Comparison of ENCODE assay signal across 20 mouse cellular contexts in the genomic region with DNA sequence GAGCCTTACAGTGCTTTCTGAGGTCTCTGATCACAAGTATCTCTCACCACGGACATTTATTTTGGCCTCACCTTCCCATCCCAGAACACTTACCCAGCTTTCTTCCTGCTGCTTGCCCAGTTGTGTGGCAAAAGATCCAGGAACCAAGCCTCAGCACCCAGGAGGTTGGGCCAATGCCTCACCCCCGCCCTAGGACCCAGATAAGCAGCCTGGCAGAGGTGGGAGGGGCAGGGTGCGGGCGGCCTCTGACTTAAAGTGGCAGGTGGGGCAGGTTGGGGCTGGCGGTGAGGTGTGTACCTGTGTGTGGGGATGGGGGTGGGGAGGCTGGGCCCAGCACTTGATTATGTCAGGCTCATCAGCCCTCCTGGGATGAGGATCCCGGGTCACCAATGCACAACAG. TPM values are rescaled to one million over a fixed set of nuclear protein-coding genes. Genes with fewer than 3 reads are reported as not detected.
A peak's percentile ranks its signal among the peaks of the same experiment; 100 is the strongest.
DNase-seq lines count a peak whose midpoint lies in the region; ATAC-seq and TF ChIP-seq lines count a peak whose summit lies in the region.
"Had no signal": no experiment of that assay in that cellular context is flagged by ENCODE, and none has a peak within 500 bp of the region (broad histone marks: within the 10 kb centered on the region; RNA-seq: fewer than 3 reads in every experiment).

No protein-coding gene starts in this region.

- H3K36me3 ChIP-seq in hindbrain, embryonic 13.5 days: peaks cover 91% of the 10 kb centered on the region
- peaks cover 39% of the 10 kb centered on the region; the same call in 1 of the 2 replicates for H3K36me3 ChIP-seq in hindbrain, postnatal 0 days (ENCODE audit: insufficient read depth, low read length)
- no peaks in the 10 kb centered on the region for H3K36me3 ChIP-seq in stomach, embryonic 16.5 days (ENCODE audit: control insufficient read depth, insufficient read depth, low read length)
- H3K36me3 ChIP-seq in midbrain, embryonic 13.5 days: peaks cover 88% of the 10 kb centered on the region

- H3K27me3 ChIP-seq in hindbrain, embryonic 13.5 days: peaks cover 4% of the 10 kb centered on the region; the same call in 1 of the 2 replicates
- H3K27me3 ChIP-seq in hindbrain, postnatal 0 days (ENCODE audit: insufficient read depth, low read length): no peaks in the 10 kb centered on the region
- H3K27me3 ChIP-seq in stomach, embryonic 16.5 days (ENCODE audit: control insufficient read depth, insufficient read depth, low read length): no peaks in the 10 kb centered on the region
- H3K27me3 ChIP-seq in midbrain, embryonic 13.5 days: no peaks in the 10 kb centered on the region; the same call in 1 of the 2 replicates
- H3K27me3 ChIP-seq: embryonic facial prominence, embryonic 12.5 days; kidney, embryonic 15.5 days had no signal

- no peak for ATAC-seq in hindbrain, embryonic 13.5 days (ENCODE audit: low FRiP score)
- ATAC-seq in hindbrain, postnatal 0 days: no peak
- ATAC-seq in erythroblast, adult 5-6 weeks (replicated peaks; ENCODE audit: low FRiP score, poor library complexity, severe bottlenecking): peak; percentile 70
- ATAC-seq in stomach, embryonic 16.5 days (ENCODE audit: insufficient read depth, low FRiP score): peak; percentile 82
- ATAC-seq in midbrain, embryonic 13.5 days: no peak
- ATAC-seq: inflammation-experienced regulatory T-cells, adult 6 months had no signal

- H3K9me3 ChIP-seq in hindbrain, embryonic 13.5 days: no peaks in the 10 kb centered on the region
- no peaks in the 10 kb centered on the region for H3K9me3 ChIP-seq in hindbrain, postnatal 0 days (ENCODE audit: low read length)
- H3K9me3 ChIP-seq in stomach, embryonic 16.5 days (replicated peaks; ENCODE audit: control insufficient read depth, low read length): no peaks in the 10 kb centered on the region
- H3K9me3 ChIP-seq in midbrain, embryonic 13.5 days: no peaks in the 10 kb centered on the region
- H3K9me3 ChIP-seq: embryonic facial prominence, embryonic 12.5 days; hindbrain, embryonic 10.5 days; kidney, embryonic 15.5 days had no signal

- no peak overlapping the region for H3K4me3 ChIP-seq in hindbrain, embryonic 13.5 days
- H3K4me3 ChIP-seq in hindbrain, postnatal 0 days (ENCODE audit: low read length): no peak overlapping the region
- H3K4me3 ChIP-seq in stomach, embryonic 16.5 days (replicated peaks; ENCODE audit: low read length): peak overlapping the region; percentile 21
- no peak overlapping the region for H3K4me3 ChIP-seq in midbrain, embryonic 13.5 days (replicated peaks)
- H3K4me3 ChIP-seq: embryonic facial prominence, embryonic 12.5 days; heart, adult 2 months; hindbrain, embryonic 10.5 days; kidney, embryonic 15.5 days had no signal

- H3K27ac ChIP-seq in hindbrain, embryonic 13.5 days: no peak overlapping the region
- no peak overlapping the region for H3K27ac ChIP-seq in hindbrain, postnatal 0 days
- H3K27ac ChIP-seq in stomach, embryonic 16.5 days (ENCODE audit: low read length): 0 out of 2 replicates have a peak overlapping the region, but pooled peaks have one; percentile 18
- H3K27ac ChIP-seq in midbrain, embryonic 13.5 days: no peak overlapping the region
- H3K27ac ChIP-seq: embryonic facial prominence, embryonic 12.5 days; heart, adult 2 months; hindbrain, embryonic 10.5 days; kidney, embryonic 15.5 days; liver, embryonic 14.5 days; macrophage had no signal

- H3K4me2 ChIP-seq in hindbrain, embryonic 13.5 days: no peak overlapping the region
- H3K4me2 ChIP-seq in hindbrain, postnatal 0 days (ENCODE audit: low read depth, low read length): no peak overlapping the region
- H3K4me2 ChIP-seq in stomach, embryonic 16.5 days (ENCODE audit: low read depth, low read length): peak overlapping the region; percentile 22
- no peak overlapping the region for H3K4me2 ChIP-seq in midbrain, embryonic 13.5 days (replicated peaks)
- H3K4me2 ChIP-seq: embryonic facial prominence, embryonic 12.5 days; kidney, embryonic 15.5 days had no signal

- H3K9ac ChIP-seq in hindbrain, embryonic 13.5 days: peak overlapping the region; percentile 39; the same call in 1 of the 2 replicates
- H3K9ac ChIP-seq in hindbrain, postnatal 0 days (replicated peaks; ENCODE audit: low read length): no peak overlapping the region
- H3K9ac ChIP-seq in stomach, embryonic 16.5 days (ENCODE audit: low read length): peak overlapping the region; percentile 15; the same call in 1 of the 2 replicates
- H3K9ac ChIP-seq in midbrain, embryonic 13.5 days (replicated peaks): no peak overlapping the region
- H3K9ac ChIP-seq: embryonic facial prominence, embryonic 12.5 days; kidney, embryonic 15.5 days; liver, embryonic 14.5 days had no signal

- TF ChIP-seq CTCF in hindbrain, postnatal 0 days (IDR thresholded peaks at IDR 0.05; ENCODE audit: low read depth): no peak

- DNase-seq in hindbrain, postnatal 0 days (ENCODE audit: low spot score): no peak
- peak; percentile 71 for DNase-seq in lung, postnatal 36 days
- DNase-seq in yolk sac, embryonic 10.5 days (ENCODE audit: low spot score): no peak
- DNase-seq: adrenal gland, adult 8-10 months; cerebellum, adult 8-10 months; heart, adult 2 months; left cerebral cortex, postnatal 4 days; midbrain, embryonic 14.5 days had no signal

- H3K4me1 ChIP-seq in hindbrain, embryonic 13.5 days (replicated peaks): peaks cover 30% of the 10 kb centered on the region
- peaks cover 21% of the 10 kb centered on the region for H3K4me1 ChIP-seq in hindbrain, postnatal 0 days (ENCODE audit: insufficient read depth, low read length)
- H3K4me1 ChIP-seq in stomach, embryonic 16.5 days (ENCODE audit: control insufficient read depth, insufficient read depth, low read length): peaks cover 10% of the 10 kb centered on the region
- H3K4me1 ChIP-seq in midbrain, embryonic 13.5 days (replicated peaks): peaks cover 32% of the 10 kb centered on the region

- WGBS in hindbrain, embryonic 13.5 days: 93% methylated on average over 6 of the region's 6 CpGs
- 87% methylated on average over 6 of the region's 6 CpGs for WGBS in hindbrain, postnatal 0 days
- 61% methylated on average over 6 of the region's 6 CpGs for whole genome bisulfite sequencing in stomach, embryonic 16.5 days
- WGBS in midbrain, embryonic 13.5 days: 94% methylated on average over 6 of the region's 6 CpGs

RNA-seq across cellular contexts. Expression of a gene that starts 21.9 kb away (rescaled TPM):
- polyA plus RNA-seq in hindbrain, embryonic 13.5 days (2015; fragmentation: Nextera tagmentation; extraction: Ambion mirVana): 44.5 and 48.8 TPM in 2 replicates
- total RNA-seq in hindbrain, postnatal 0 days (2014; rRNA removed): 114 and 152 TPM in 2 replicates
- 31.9 and 35.3 TPM in 2 replicates for polyA plus RNA-seq in hindbrain, postnatal 0 days (2015; fragmentation: Nextera tagmentation; extraction: Ambion mirVana)
- 0.42 and 6.1 TPM in 2 replicates for total RNA-seq in erythroblast, adult 5-6 weeks (2015; ENCODE audit: low replicate concordance)
- 2.9 TPM in 2 replicates for total RNA-seq in erythroblast, adult 5-6 weeks (2017; ENCODE audit: low replicate concordance)
- polyA plus RNA-seq in stomach, embryonic 16.5 days (2015; fragmentation: Nextera tagmentation; extraction: Ambion mirVana): 22.4 and 24.5 TPM in 2 replicates
- polyA plus RNA-seq in midbrain, embryonic 13.5 days (2015; fragmentation: Nextera tagmentation; extraction: Ambion mirVana): 47.9 and 55.5 TPM in 2 replicates

RNA-seq across cellular contexts. Expression of a gene that starts 40.0 kb away (rescaled TPM):
- polyA plus RNA-seq in hindbrain, embryonic 13.5 days (2015; fragmentation: Nextera tagmentation; extraction: Ambion mirVana): not detected in 2 replicates
- total RNA-seq in hindbrain, postnatal 0 days (2014; rRNA removed): not detected in 2 replicates
- polyA plus RNA-seq in hindbrain, postnatal 0 days (2015; fragmentation: Nextera tagmentation; extraction: Ambion mirVana): not detected in 2 replicates
- not detected in 2 replicates for total RNA-seq in erythroblast, adult 5-6 weeks (2015; ENCODE audit: low replicate concordance)
- not detected in 2 replicates for total RNA-seq in erythroblast, adult 5-6 weeks (2017; ENCODE audit: low replicate concordance)
- not detected in 2 replicates for polyA plus RNA-seq in stomach, embryonic 16.5 days (2015; fragmentation: Nextera tagmentation; extraction: Ambion mirVana)
- polyA plus RNA-seq in midbrain, embryonic 13.5 days (2015; fragmentation: Nextera tagmentation; extraction: Ambion mirVana): not detected in 2 replicates
- total RNA-seq: adrenal gland, adult 8-10 months; gastrocnemius, adult 8-10 months; heart, adult 2 months; layer of hippocampus, adult 18-20 months; left cerebral cortex, postnatal 4 days had no signal
- polyA plus RNA-seq: embryonic facial prominence, embryonic 12.5 days; heart, adult 2 months; hindbrain, embryonic 10.5 days; inflammation-experienced regulatory T-cells, adult 6 months; liver, embryonic 14.5 days; macrophage; midbrain, embryonic 14.5 days had no signal

RNA-seq across cellular contexts. Expression of a gene that starts 54.6 kb away (rescaled TPM):
- 142 and 143 TPM in 2 replicates for polyA plus RNA-seq in hindbrain, embryonic 13.5 days (2015; fragmentation: Nextera tagmentation; extraction: Ambion mirVana)
- total RNA-seq in hindbrain, postnatal 0 days (2014; rRNA removed): 77.1 and 88.4 TPM in 2 replicates
- 102 and 109 TPM in 2 replicates for polyA plus RNA-seq in hindbrain, postnatal 0 days (2015; fragmentation: Nextera tagmentation; extraction: Ambion mirVana)
- total RNA-seq in erythroblast, adult 5-6 weeks (2015; ENCODE audit: low replicate concordance): 52.6 and 60.4 TPM in 2 replicates
- total RNA-seq in erythroblast, adult 5-6 weeks (2017; ENCODE audit: low replicate concordance): 66.1 and 94.8 TPM in 2 replicates
- polyA plus RNA-seq in stomach, embryonic 16.5 days (2015; fragmentation: Nextera tagmentation; extraction: Ambion mirVana): 212 and 218 TPM in 2 replicates
- 142 and 145 TPM in 2 replicates for polyA plus RNA-seq in midbrain, embryonic 13.5 days (2015; fragmentation: Nextera tagmentation; extraction: Ambion mirVana)

RNA-seq across cellular contexts. Expression of a gene that starts 54.6 kb away (rescaled TPM):
- polyA plus RNA-seq in hindbrain, embryonic 13.5 days (2015; fragmentation: Nextera tagmentation; extraction: Ambion mirVana): 158 and 163 TPM in 2 replicates
- total RNA-seq in hindbrain, postnatal 0 days (2014; rRNA removed): 56.0 and 61.6 TPM in 2 replicates
- 142 and 144 TPM in 2 replicates for polyA plus RNA-seq in hindbrain, postnatal 0 days (2015; fragmentation: Nextera tagmentation; extraction: Ambion mirVana)
- total RNA-seq in erythroblast, adult 5-6 weeks (2015; ENCODE audit: low replicate concordance): 62.1 and 85.9 TPM in 2 replicates
- 40.4 and 54.4 TPM in 2 replicates for total RNA-seq in erythroblast, adult 5-6 weeks (2017; ENCODE audit: low replicate concordance)
- polyA plus RNA-seq in stomach, embryonic 16.5 days (2015; fragmentation: Nextera tagmentation; extraction: Ambion mirVana): 76.3 and 77.3 TPM in 2 replicates
- polyA plus RNA-seq in midbrain, embryonic 13.5 days (2015; fragmentation: Nextera tagmentation; extraction: Ambion mirVana): 171 and 183 TPM in 2 replicates

Comparison
In these comparisons a context has a peak if more than half of its experiments do, and no peak if none do; other contexts are left out.
1. H3K9ac ChIP-seq: peak in hindbrain, embryonic 13.5 days (single experiment) and stomach, embryonic 16.5 days (single experiment); none in hindbrain, postnatal 0 days (single experiment) and midbrain, embryonic 13.5 days (single experiment).
2. ATAC-seq: peak in erythroblast, adult 5-6 weeks (single experiment) and stomach, embryonic 16.5 days (single experiment); none in hindbrain, embryonic 13.5 days (single experiment), hindbrain, postnatal 0 days (single experiment) and midbrain, embryonic 13.5 days (single experiment).